Mouse (Mus musculus): Measurements from ENCODE around the gene Nxnl1.

GRCm38 (mm10) chr8:71594324-71594722, 27.9 kb upstream of the Nxnl1 start:
- TF ChIP-seq CTCF (conservative IDR thresholded peaks at IDR 0.05 in 1 of 2, IDR thresholded peaks at IDR 0.05 in 1 of 2; ENCODE audit: low read depth in 2 of 2, low read length in 2 of 2) (no peak), CHD1 (IDR thresholded peaks at IDR 0.05; ENCODE audit: low read depth, low read length) (no peak), POLR2A (IDR thresholded peaks at IDR 0.05; ENCODE audit: low read depth, low read length) (0 out of 2 replicates have a peak, but pooled peaks have one; percentile 24), KAT2A (IDR thresholded peaks at IDR 0.05; ENCODE audit: insufficient replicate concordance, low read length) (no peak), MAX (IDR thresholded peaks at IDR 0.05; ENCODE audit: low read length) (no peak)
